In genomic region chr9:44691671-44692520, GRCm38 (mm10) we compare ENCODE assay signal across 7 mouse cellular contexts. TPM values are rescaled to one million over a fixed set of nuclear protein-coding genes. Genes with fewer than 3 reads are reported as not detected.
A peak's percentile ranks its signal among the peaks of the same experiment; 100 is the strongest.
DNase-seq lines count a peak whose midpoint lies in the region; ATAC-seq lines count a peak whose summit lies in the region.

No protein-coding gene starts in this region.

- intact Hi-C loops in heart, postnatal 36 days (cut with DNase I), result loop anchor here (2.0 kb wide), 1 partner anchor 41 kb away; no protein-coding TSS in a partner anchor

- ATAC-seq in monocyte, adult 5-6 weeks (replicated peaks; ENCODE audit: insufficient number of reproducible peaks, low FRiP score, low TSS enrichment, poor library complexity, severe bottlenecking), result no peak; the same call in 1 of the 2 replicates

- peak; percentile 48 for DNase-seq in MN1 (ENCODE audit: low spot score)
- DNase-seq in adrenal gland, postnatal 14 days, result peak; percentile 81
- DNase-seq in frontal cortex, postnatal 10 days (ENCODE audit: low spot score in 2 of 2), result peak; percentile 39 to 66
- DNase-seq in heart, postnatal 36 days, result peak; percentile 68 to 77
- peak; percentile 27 to 28 for DNase-seq in layer of hippocampus, postnatal 25 days (ENCODE audit: extremely low spot score in 1 of 2, low spot score in 1 of 2)
- DNase-seq in naive thymus-derived CD4-positive, alpha-beta T cell, adult 2 months (ENCODE audit: low read depth), result peak; percentile 59

RNA-seq across cellular contexts. Expression of gene Treh, which starts 18.9 kb away (rescaled TPM):
- not detected in 2 replicates for total RNA-seq in adrenal gland, postnatal 14 days (2021)
- not detected for total RNA-seq in heart, postnatal 36 days (2021)
- total RNA-seq in layer of hippocampus, postnatal 25 days (2021), result not detected
- total RNA-seq in monocyte, adult 5-6 weeks (2017), result not detected in 3 replicates

RNA-seq across cellular contexts. Expression of gene Phldb1, which starts 43.1 kb away (rescaled TPM):
- 45.1 and 60.5 TPM in 2 replicates for total RNA-seq in adrenal gland, postnatal 14 days (2021)
- 100 to 1,000 TPM; 110 to 140 TPM for total RNA-seq in heart, postnatal 36 days (2021)
- 100 to 1,000 TPM in 1 of 2 experiments, 10 to 100 TPM in 1; 88.6 to 106 TPM for total RNA-seq in layer of hippocampus, postnatal 25 days (2021)
- total RNA-seq in monocyte, adult 5-6 weeks (2017), result 2.1 to 4.3 TPM (median 3.1 TPM) in 3 replicates

Comparison
In these comparisons a context has a peak if more than half of its experiments do, and no peak if none do; other contexts are left out.
1. DNase-seq: peak in every context shown above with its lines; median percentile 81 in adrenal gland, postnatal 14 days; 72 in heart, postnatal 36 days; 59 in naive thymus-derived CD4-positive, alpha-beta T cell, adult 2 months; 52 in frontal cortex, postnatal 10 days; 48 in MN1; 28 in layer of hippocampus, postnatal 25 days.